Mouse (Mus musculus) midbrain, postnatal 0 days (tissue): ENCODE data around the gene Picalm. TPM values are rescaled to one million over a fixed set of nuclear protein-coding genes. Genes with fewer than 3 reads are reported as not detected.

Experiments used
- ATAC-seq: fragments of 200-750 bp; cut with Nextera tagmentation; 2 replicates; pipeline ENCODE4 v1.8.0; 2017; ENCODE audit warnings: moderate number of reproducible peaks, mild to moderate bottlenecking, moderate TSS enrichment, moderate library complexity; ENCODE audit not compliant: low FRiP score
- DNase-seq: peaks from one replicate; pipeline ENCODE4 v3.0.0-alpha.2; 2015; ENCODE audit warnings: low spot score
- H3K27ac ChIP-seq: fragments of 300-500 bp; sonication (generic); 2 replicates; pipeline ENCODE4 v1.5.1; 2014; ENCODE audit warnings: low read depth, mild to moderate bottlenecking, low read length, mixed read lengths
- H3K27me3 ChIP-seq: fragments of 300-500 bp; sonication (generic); 2 replicates; pipeline ENCODE4 v1.6.1; 2014; ENCODE audit warnings: low read length, control low read depth, mixed read lengths; ENCODE audit not compliant: insufficient read depth
- H3K36me3 ChIP-seq: fragments of 300-500 bp; sonication (generic); 2 replicates; pipeline ENCODE4 v1.6.1; 2014; ENCODE audit warnings: low read length, control low read depth, mixed read lengths; ENCODE audit not compliant: insufficient read depth
- H3K4me1 ChIP-seq: fragments of 300-500 bp; sonication (generic); 2 replicates; pipeline ENCODE4 v1.6.1; 2014; ENCODE audit warnings: mild to moderate bottlenecking, control low read depth, antibody characterized with exemption, low read length, mixed read lengths; ENCODE audit not compliant: insufficient read depth
- H3K4me2 ChIP-seq: fragments of 300-500 bp; sonication (generic); 2 replicates; pipeline ENCODE4 v1.6.1; 2014; ENCODE audit warnings: low read depth, mild to moderate bottlenecking, low read length, mixed read lengths; ENCODE audit not compliant: poor library complexity, severe bottlenecking
- H3K4me3 ChIP-seq: fragments of 300-500 bp; sonication (generic); 2 replicates; pipeline ENCODE4 v1.5.1; 2014; ENCODE audit warnings: low read depth, mild to moderate bottlenecking, low read length, moderate library complexity
- H3K9ac ChIP-seq: fragments of 300-500 bp; sonication (generic); replicated peaks from 2 replicates; pipeline ENCODE4 v1.6.1; 2014; ENCODE audit warnings: mild to moderate bottlenecking, low read length, moderate library complexity, mixed read lengths; ENCODE audit not compliant: poor library complexity, severe bottlenecking
- H3K9me3 ChIP-seq: fragments of 300-500 bp; sonication (generic); 2 replicates; pipeline ENCODE4 v1.6.1; 2016; ENCODE audit warnings: low read length, control low read depth
- CTCF ChIP-seq: IDR thresholded peaks from 2 replicates; pipeline ENCODE4 v1.5.1; 2016; ENCODE audit warnings: antibody characterized with exemption, mild to moderate bottlenecking
- WGBS: fragments of 180-500 bp; shearing (Covaris S2); extraction: QIAGEN DNeasy Blood & Tissue Kit; methylation state at CpG from one replicate; pipeline ENCODE4 v1.1.7; 2014; 5-methylcytosine and 5-hydroxymethylcytosine counted together
- polyA plus RNA-seq: library from polyadenylated mRNA; unstranded; fragments of >200 nt; fragmentation: Nextera tagmentation; extraction: Ambion mirVana; gene quantifications from 2 replicates; pipeline ENCODE4 v1.2.1, GENCODE M21; 2015
- total RNA-seq: library from RNA; depleted of rRNA; stranded (reverse); fragments of >200 nt; gene quantifications from 2 replicates; pipeline ENCODE4 v1.2.3, GENCODE M21; 2014; rRNA removed

The Picalm gene
- total and polyA plus RNA-seq, 2 experiments from 2014 or later: 24.8 to 173 TPM

GRCm38 (mm10) chr7:90252946-90253345, 122.9 kb downstream of the Picalm start:
- H3K4me1 ChIP-seq: no peaks in the 10 kb centered on the region
- H3K27me3 ChIP-seq: no peaks in the 10 kb centered on the region
- H3K36me3 ChIP-seq: no peaks in the 10 kb centered on the region
- H3K4me3 ChIP-seq: no peak overlapping the region
- TF ChIP-seq CTCF: peak; percentile 29; the same call in 1 of the 2 replicates
- 68% methylated on average over 5 of the region's 5 CpGs for WGBS
- no peak overlapping the region for H3K4me2 ChIP-seq
- peak; percentile 12 for DNase-seq
- no peak overlapping the region for H3K9ac ChIP-seq
- no peaks in the 10 kb centered on the region for H3K9me3 ChIP-seq
- H3K27ac ChIP-seq: no peak overlapping the region
- ATAC-seq: no peak

DNA sequence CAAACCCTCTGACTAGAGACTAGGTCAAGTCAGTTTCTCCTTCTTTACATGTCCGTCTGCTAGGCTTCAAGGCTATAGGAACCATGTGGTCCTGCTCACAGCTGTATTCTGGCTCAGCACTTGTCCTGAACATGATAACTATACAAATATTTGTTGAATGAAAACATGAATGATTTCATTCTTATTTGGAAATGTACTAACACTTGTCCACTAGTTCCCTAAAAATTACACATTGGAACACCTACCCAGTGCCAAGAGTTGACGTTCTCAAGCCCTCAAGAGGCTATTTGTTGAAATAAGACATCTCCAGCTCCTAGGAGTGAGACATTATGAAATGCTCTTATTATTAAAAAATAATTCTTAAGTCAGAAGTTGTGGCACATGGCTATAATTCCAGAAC, 128.7 kb downstream of the Picalm start:
- no peaks in the 10 kb centered on the region for H3K36me3 ChIP-seq
- H3K27ac ChIP-seq: no peak overlapping the region
- ATAC-seq (no peak), DNase-seq (no peak)
- H3K4me3 ChIP-seq: no peak overlapping the region
- no peaks in the 10 kb centered on the region for H3K27me3 ChIP-seq
- H3K4me2 ChIP-seq: no peak overlapping the region
- H3K4me1 ChIP-seq: no peaks in the 10 kb centered on the region
- WGBS: 97% methylated on average over 2 of the region's 2 CpGs
- no peak for TF ChIP-seq CTCF
- H3K9ac ChIP-seq: no peak overlapping the region
- no peaks in the 10 kb centered on the region for H3K9me3 ChIP-seq

DNA sequence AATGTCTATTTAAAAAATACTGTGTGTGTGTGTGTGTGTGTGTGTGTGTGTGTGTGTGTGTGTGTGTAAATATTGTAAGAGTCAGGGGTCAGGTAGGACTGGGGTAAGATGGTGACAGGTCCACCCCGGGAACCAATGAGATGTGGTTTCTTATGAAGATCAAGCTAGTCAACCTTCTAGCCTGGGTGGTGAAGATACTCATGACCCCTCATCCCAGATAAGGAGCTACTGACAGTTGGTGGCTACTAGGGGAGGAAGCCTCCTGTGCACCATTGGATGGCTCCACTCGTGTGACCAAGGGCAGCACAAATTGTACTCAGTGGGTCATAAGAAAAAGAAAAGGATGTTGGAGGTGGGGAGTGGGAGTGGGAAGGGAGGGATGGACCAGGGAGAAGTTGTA, 129.9 kb downstream of the Picalm start:
- Histone ChIP-seq H3K36me3 (no peaks in the 10 kb centered on the region), H3K4me3 (no peak overlapping the region), H3K9ac (no peak overlapping the region), H3K9me3 (no peaks in the 10 kb centered on the region), H3K4me1 (no peaks in the 10 kb centered on the region), H3K4me2 (no peak overlapping the region), H3K27ac (no peak overlapping the region), H3K27me3 (no peaks in the 10 kb centered on the region)
- ATAC-seq (no peak), DNase-seq (no peak)
- WGBS: 86% methylated on average over 2 of the region's 2 CpGs
- TF ChIP-seq CTCF: no peak

- no peak overlapping the region for H3K4me3 ChIP-seq
- peak; percentile 60; the same call in 1 of the 2 replicates for ATAC-seq
- 19% methylated on average over 7 of the region's 7 CpGs for WGBS
Measured at GRCm38 (mm10) chr7:90261902-90262599, 132.0 kb downstream of the Picalm start.

More at GRCm38 (mm10) chr7:90261902-90262599, 132.0 kb downstream of the Picalm start:
- Histone ChIP-seq H3K4me2 (peak overlapping the region; percentile 1; the same call in 1 of the 2 replicates), H3K9me3 (no peaks in the 10 kb centered on the region), H3K27me3 (no peaks in the 10 kb centered on the region), H3K36me3 (no peaks in the 10 kb centered on the region), H3K9ac (no peak overlapping the region), H3K4me1 (no peaks in the 10 kb centered on the region), H3K27ac (no peak overlapping the region)
- DNase-seq: peak; percentile 11
- TF ChIP-seq CTCF: no peak

Other genes with a start within 250 kb of the Picalm start
- 1.3 and 1.4 TPM in 2 replicates for gene Ccdc81, start 226.6 kb upstream of the Picalm start, total RNA-seq
- 0.91 and 1.3 TPM in 2 replicates for gene Ccdc81, start 226.6 kb upstream of the Picalm start, polyA plus RNA-seq
- gene Hikeshi, start 189.0 kb upstream of the Picalm start, total RNA-seq: 55.6 and 57.3 TPM in 2 replicates
- gene Hikeshi, start 189.0 kb upstream of the Picalm start, polyA plus RNA-seq: 123 and 128 TPM in 2 replicates
- 25.4 and 29.5 TPM in 2 replicates for gene Eed, start 149.2 kb upstream of the Picalm start, total RNA-seq
- gene Eed, start 149.2 kb upstream of the Picalm start, polyA plus RNA-seq: 14.3 and 18.0 TPM in 2 replicates
- not detected in 2 replicates for gene Ccdc83, start 135.6 kb downstream of the Picalm start, total RNA-seq
- gene Ccdc83, start 135.6 kb downstream of the Picalm start, polyA plus RNA-seq: not detected in 2 replicates
- 8.7 and 17.5 TPM in 2 replicates for gene Sytl2, start 172.0 kb downstream of the Picalm start, total RNA-seq
- gene Sytl2, start 172.0 kb downstream of the Picalm start, polyA plus RNA-seq: 11.0 and 11.7 TPM in 2 replicates